Mouse (Mus musculus) kidney, postnatal 4 days (tissue): ENCODE results near the gene Chchd2.

Experiments used
- DNase-seq, 2 experiments: peaks; one replicate each; pipeline ENCODE4 v3.0.0; 2021; ENCODE audit warnings: mixed read lengths in 2 of 2

The Chchd2 gene

DNA sequence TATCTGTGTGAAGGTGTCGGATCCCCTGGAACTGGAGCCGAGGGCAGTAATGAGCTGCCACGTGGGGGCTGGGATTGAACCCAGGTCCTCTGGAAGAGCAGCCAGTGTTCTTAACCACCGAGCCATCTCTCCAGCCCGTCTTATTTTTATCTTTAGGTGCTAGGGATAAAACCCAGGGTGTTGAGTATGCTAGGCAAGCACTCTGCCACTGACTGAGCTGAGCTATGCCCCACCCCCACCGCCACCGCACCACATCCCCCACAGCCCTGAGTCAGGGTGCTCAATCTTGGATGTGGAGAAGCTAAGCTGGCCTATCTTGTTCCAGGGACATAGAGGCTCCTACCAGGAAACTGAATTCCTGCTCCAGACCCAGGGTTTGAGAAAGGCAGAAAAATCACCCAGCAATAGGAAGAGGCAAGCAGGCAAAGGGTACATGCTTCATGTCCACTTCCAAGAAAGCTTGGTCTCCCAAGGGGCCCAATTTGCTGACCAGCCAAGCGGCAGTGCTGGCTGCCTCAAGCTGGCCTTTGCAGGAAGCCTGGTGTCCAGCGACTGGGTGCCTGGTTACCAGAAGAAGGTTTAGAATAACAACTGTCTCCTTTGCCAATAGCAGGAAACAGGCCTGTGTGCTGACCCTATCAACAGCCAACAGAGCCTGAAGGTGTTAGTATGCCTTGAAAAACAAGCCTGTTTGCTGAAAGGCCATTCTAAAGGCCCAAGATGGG lies 9.4 kb downstream of the Chchd2 start:
- DNase-seq, result no peak

DNA sequence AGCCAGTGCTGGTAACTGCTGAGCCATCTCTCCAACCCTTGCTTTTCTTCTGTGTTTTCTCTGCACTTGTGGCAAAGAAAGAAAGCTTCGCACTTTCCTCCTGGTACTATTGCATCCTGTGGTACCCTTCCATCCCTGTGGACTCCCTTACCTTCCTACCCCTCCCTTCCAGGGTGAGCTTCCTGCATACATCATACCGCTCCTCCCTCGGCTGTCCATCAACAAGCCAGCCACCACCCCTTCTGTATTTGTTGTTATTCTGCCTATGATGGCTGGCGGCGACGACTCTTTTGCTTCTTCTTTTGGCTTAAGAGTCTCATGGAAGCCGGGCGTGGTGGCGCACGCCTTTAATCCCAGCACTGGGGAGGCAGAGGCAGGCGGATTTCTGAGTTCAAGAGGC lies 12.2 kb downstream of the Chchd2 start:
- no peak for DNase-seq

DNA sequence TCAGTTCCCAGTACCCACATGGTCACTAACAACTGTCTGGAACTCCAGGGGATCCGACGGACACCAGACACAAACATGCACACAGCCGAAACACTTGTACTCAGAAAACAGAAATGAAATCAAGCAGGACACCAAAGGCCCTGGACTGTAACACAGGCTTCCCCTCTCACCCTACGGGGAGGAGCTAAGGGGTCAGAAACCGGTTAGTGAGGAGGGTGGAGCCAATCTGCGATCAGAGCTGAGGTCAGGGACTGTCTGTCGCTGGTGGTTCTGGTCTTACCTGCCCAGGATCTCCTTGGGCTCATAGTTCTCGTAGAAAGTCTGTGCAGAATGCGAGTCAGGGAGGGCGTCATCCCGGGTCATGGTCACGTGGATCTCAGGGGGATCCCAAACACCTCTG lies 13.3 kb downstream of the Chchd2 start:
- DNase-seq, result no peak

- DNase-seq, result no peak
Observed at GRCm38 (mm10) chr5:129871238-129871637, 16.0 kb downstream of the Chchd2 start.

DNA sequence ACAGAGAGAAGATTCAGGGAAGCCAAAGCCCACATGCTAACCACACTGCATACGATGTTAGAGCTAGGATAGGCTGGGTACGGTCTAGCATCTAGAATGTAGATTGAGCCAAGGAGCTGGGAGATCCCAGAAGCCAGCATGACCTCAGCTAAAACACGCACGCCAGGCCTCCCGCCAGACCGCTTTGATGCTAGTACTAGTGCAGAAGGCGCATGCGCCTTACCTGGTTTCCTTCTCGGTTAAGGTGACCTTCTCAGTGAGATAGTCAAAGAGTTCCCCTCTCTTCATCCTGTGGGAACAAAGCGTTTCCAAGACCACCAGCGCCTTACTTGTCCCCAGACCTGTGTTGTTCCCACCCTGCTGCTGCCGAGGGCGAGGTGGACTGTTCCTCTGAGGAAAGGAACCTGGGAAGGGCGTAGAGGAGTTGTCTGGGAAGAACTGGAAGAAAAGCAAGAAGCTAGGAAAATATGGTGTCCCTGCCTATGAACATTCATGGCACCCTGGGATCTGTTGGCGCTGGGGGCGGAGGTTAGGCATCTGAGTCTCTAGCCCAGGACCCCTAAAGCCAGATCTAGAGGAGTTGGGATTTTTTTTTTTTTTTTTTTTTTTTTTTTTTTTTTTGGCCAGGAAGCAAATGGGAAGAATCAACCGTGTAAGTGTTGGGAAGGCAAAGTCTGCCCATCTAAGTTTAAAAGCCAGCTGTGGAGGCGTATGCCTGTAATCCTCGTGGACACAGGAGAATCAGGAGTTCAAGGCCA lies 17.9 kb downstream of the Chchd2 start:
- no peak for DNase-seq

DNA sequence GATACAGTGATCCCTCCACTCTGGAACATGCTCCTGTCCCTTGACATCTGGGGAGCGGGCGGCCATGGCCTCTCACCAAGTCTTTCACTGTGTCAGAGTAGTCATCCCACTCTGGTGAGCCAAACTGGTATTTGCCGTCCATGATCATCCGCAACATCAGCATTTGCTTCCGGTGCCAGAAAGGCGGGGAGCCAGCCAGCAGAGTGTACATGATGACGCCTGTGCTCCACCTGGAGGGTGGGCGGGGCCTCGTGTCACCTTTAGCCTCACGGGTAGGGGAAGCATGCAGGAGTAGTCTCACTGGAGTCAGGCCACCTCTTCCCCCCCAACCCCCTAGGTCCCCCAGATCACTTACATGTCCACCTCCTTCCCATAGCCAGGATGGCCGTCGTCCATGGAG lies 21.4 kb downstream of the Chchd2 start:
- no peak for DNase-seq

- peak; percentile 73 to 79 for DNase-seq
Observed at GRCm38 (mm10) chr5:129864467-129864866, 22.8 kb downstream of the Chchd2 start.

DNA sequence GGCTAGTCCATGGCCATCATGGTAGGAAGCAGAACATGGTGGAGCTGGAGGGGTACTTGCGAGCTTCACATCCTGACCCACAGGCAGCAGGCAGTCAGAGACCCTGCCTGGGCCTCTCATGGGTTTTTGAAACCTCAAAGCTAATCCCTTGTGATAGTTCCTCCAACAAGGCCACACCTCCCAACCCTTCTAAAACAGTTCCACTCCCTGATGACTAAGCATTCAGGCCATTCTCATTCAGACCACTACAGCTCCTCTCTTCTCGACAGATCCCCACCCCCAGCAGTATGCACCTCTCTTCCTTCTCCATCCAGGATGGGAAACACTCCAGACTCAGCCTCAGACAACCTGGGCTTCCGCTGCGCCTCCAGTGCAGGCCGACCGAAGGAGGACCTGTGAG lies 24.9 kb downstream of the Chchd2 start:
- no peak for DNase-seq

- DNase-seq, result no peak
Observed at GRCm38 (mm10) chr5:129856414-129856813, 30.9 kb downstream of the Chchd2 start.

DNA sequence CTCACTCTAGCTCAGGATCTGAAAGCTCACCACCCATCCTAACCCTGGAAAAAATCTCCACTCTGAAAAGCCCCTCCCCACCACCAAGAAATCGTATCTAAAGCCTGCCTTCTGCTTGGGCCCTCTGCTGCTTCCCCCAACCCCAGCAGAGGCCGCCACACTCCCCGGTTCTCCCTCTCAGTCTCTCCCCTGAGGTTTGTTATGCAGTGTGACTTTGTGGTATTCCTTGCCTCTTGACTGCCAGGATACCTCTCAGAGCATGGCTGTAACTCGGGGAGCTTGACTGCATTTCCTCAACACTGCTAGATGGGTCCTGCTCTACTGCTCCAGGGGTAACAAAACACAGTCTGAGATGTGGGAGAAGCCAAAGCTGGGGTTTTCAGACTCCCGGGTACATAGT lies 32.1 kb downstream of the Chchd2 start:
- DNase-seq, result peak in 1 of 2 experiments; percentile 37

DNA sequence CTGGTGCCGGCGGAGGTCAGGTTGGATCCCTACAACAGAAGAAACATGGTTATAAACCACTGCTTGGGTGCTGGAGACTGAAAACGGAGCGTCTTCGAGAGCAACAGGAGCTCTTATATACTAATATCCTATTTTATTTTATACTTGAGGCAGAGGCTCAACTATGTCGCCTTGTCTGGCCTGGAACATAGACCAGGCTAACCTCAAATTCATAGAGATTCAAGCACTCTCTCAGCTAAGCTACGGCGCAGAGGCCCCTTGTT lies 39.8 kb downstream of the Chchd2 start:
- peak in 1 of 2 experiments; percentile 13 for DNase-seq

DNA sequence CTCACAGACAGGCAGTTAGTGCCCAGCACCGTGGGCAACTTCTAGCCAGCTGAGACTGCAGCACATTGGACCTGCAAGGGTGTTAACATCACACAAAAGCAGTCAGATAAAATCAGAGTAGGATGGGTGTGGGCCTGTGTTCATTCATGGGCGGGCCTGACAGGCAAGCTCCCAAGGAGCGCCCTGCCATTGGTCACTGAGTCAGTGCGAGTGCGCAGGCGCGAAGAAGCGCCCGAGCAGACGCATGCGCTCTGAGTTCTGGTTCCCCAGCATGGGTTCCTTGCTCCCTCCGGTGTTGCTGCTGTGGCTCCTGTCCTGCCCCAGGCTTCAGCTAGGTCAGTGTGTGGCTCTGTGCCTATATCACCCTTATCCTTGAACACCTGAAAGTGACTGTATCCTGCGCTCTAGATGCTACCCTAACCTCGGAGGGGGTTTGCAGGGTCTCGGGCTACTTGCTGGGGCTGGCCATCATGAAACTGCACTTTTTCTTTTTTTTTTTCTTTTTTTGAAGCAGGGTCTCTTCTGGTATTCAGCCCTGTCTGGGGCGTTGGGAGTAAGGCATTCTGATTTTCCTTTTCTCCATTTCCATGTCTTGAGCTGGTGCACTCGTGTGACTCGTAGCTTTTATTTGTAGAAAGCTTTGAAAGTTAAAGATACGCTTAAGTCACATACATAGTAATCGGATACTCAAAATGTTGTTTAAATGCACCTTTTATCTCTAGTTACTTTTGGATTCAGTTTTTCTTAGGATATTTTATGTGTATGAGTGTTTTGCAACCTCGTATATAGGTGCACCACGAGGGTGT lies 40.3 kb downstream of the Chchd2 start, which contains the start of gene Sumf2:
TSS of gene Sumf2 (plus strand) at position 235 of the 806 bp plus-strand sequence.
- DNase-seq, result peak; percentile 96 to 97

GRCm38 (mm10) chr5:129844848-129845247 lies 42.4 kb downstream of the Chchd2 start:
- DNase-seq, result no peak
